Mouse (Mus musculus) heart, postnatal 4 days (tissue): ENCODE results near the gene Mitf. TPM values are rescaled to one million over a fixed set of nuclear protein-coding genes. Genes with fewer than 3 reads are reported as not detected.

Experiments used
- DNase-seq: peaks from one replicate; pipeline ENCODE4 v3.0.0; 2021
- total RNA-seq, 2 experiments: library from RNA; stranded (reverse); gene quantifications; 2 replicates each; pipeline ENCODE4 v1.2.3; 2021

Mitf gene
- total RNA-seq: 10 to 100 TPM; 43.5 to 50.1 TPM

DNA sequence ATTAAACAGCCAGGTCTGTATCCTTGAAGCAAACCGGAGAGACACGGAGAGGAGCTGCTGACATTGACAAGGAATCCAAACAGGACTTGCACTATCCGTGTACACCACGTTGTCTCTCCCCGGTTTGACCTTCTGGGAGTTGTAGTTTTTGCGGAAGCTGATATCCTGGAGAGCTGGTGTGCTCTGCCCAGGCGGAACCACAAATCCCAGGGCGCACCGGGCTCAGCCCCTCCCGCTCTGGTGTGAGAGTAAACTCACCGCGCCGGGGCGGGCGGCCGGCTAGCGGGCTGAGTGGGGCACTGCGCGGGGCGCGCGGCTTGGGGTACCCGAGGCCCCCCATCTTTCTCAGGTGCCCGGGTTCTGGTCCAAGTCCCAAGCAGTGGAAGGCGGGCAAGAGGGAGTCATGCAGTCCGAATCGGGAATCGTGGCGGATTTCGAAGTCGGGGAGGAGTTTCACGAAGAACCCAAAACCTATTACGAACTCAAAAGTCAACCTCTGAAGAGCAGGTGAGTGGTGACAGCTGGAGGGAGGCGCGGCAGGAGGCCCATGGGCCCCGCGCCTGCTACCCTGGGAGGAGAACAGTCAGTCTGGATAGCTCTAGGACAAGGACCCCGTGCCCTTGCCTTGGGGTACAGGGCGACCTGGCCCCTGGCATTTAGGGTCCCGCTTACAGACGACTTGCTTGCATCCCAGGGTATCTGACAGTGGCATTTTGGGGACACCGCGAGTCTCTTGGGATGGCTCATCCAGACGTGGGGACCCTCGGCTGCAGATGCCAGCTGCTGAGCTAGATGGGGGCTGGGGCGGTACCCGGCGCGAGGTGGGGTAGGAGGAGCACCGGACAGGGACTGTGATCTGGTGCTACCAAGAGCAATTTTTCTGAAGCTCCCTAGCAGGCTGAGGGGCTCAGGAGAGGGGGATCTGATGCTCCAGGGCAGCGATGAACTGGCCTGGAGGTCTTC is at the start of gene Mitf:
Mitf (plus strand) TSS at position 272 of the 963 bp plus-strand sequence.
- DNase-seq: peak; percentile 92

GRCm38 (mm10) chr6:97757361-97757760 is 49.5 kb upstream of the Mitf start:
- no peak for DNase-seq

- DNase-seq: no peak
Measured at GRCm38 (mm10) chr6:97758884-97759283, 48.0 kb upstream of the Mitf start.

GRCm38 (mm10) chr6:97759301-97759700 is 47.6 kb upstream of the Mitf start:
- DNase-seq: peak; percentile 73

DNA sequence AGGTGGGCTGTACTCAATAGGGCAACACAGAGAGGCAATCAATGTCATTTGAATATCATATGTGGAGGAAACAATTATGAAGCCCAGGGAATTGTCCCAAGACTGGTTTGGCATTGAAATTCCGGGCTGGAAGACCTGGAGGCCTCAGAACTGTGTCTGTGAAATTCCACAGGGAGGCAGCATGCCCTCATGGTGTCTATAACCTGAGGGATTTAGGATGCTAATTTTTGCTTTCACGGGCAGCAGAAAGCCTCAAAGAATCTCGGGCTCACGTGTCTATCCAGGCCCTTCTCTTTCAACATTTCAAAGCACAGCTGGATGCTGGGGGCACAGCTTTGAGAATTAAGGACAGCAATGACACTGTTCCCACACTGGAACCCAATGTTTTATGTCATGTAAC is 45.5 kb upstream of the Mitf start:
- DNase-seq: peak; percentile 42

GRCm38 (mm10) chr6:97763970-97764369 is 42.9 kb upstream of the Mitf start:
- DNase-seq: no peak

- no peak for DNase-seq
Measured at GRCm38 (mm10) chr6:97767836-97768235, 39.0 kb upstream of the Mitf start.

- no peak for DNase-seq
Measured at GRCm38 (mm10) chr6:97769549-97769948, 37.3 kb upstream of the Mitf start.

- no peak for DNase-seq
Measured at GRCm38 (mm10) chr6:97781316-97781715, 25.5 kb upstream of the Mitf start.

GRCm38 (mm10) chr6:97782291-97782690 is 24.6 kb upstream of the Mitf start:
- no peak for DNase-seq

DNA sequence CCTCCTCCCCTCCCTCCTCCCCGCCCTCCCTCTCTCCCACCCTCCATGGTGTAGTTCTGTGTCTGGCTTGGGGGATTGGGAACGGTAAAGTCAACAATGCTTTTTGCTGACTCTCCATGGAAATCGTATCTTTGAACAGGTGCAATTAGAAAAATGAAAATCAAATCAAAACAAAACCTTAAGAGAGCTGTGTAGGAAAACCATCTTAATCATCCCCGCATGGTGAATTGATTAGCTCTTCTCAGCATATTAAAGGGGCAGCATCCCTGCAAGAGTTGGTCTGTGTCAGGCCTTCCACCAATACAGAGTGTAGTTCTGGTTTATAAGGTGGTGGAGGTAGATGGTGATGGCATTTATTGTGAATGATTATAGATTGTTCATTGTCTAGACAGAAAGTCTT is 20.0 kb upstream of the Mitf start:
- no peak for DNase-seq

- no peak for DNase-seq
Measured at GRCm38 (mm10) chr6:97788361-97788974, 18.4 kb upstream of the Mitf start.

GRCm38 (mm10) chr6:97789700-97790099 is 17.2 kb upstream of the Mitf start:
- DNase-seq: no peak

GRCm38 (mm10) chr6:97792104-97792503 is 14.7 kb upstream of the Mitf start:
- no peak for DNase-seq

DNA sequence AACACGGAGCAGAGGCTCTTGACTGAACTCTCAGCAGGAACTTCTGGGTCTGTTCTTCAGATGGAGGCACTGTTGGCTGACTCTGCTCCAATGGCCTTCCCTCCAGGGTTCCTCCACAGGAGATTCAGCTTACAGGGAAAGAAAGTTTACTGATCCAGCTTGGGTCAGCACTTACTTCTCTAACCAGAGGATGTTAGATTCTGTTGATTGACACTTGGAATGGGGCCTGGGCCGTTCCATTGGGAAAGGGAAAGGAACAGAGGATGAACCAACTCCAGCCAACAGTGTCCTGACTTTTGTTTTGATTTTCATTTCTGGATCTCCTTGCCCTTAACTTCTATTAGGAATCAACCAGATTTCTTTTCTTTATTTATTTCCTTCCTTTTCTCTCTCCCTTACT is 11.7 kb upstream of the Mitf start:
- no peak for DNase-seq

GRCm38 (mm10) chr6:97800615-97801014 is 6.2 kb upstream of the Mitf start:
- DNase-seq: no peak

DNA sequence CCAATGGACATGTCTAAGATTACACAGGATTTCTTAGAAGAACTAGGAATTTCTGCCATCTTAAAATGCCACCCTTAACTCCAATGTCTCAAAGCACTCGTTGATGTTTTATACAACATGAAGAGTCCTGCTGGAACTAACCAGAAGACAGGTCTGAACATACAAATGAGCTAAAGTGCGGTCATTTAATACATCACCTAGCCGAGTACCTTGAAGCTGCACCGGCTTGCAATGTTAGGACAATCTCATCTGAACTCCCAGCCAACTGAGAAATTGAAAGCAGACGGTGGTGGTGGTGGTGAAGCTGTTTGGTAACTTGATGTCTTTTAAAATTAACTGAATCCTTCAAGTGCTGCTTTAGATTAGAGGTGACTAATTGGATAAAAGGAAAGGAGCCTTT is 801 bp upstream of the Mitf start:
- no peak for DNase-seq

GRCm38 (mm10) chr6:97814191-97814590 is 7.3 kb downstream of the Mitf start:
- no peak for DNase-seq

DNA sequence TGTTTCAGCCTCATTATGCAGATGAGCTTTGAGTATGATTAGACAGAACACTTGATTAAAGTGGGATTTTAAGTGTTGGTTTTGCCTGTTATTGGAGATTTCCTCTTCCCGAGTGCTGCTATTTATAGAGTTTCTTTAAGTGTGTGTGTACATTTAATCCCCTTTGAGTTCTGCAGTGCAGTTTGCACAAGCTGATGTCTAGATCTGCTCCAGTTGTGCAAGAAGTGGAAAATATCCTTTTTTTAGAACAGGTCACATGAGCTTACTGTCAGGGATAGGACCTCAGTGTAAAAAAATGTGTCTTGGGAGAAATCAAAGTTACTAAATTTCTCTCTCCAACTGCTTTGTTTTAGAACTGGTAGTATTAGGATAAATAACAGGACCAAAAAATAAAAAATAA is 8.9 kb downstream of the Mitf start:
- no peak for DNase-seq

- no peak for DNase-seq
Measured at GRCm38 (mm10) chr6:97816806-97817205, 10.0 kb downstream of the Mitf start.

- no peak for DNase-seq
Measured at GRCm38 (mm10) chr6:97818128-97818527, 11.3 kb downstream of the Mitf start.

DNA sequence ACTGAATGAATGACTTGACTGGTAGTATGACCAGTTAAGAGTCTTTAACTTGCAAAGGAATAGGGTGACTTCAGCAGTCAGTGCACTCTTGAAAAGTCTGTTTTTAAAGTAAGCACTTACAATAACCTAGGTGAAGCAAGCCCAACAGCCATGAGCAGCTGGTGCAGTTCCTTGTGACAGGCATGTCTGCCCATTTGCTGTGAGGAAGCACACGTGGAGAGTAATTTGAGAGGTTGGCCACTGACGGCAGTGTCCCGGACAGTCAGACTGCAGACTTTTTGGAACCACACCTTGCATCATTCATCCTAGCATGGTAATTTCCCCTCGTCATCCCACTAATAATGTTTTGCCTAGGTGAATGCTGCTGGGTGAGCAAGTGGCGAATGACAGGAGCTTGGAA is 12.1 kb downstream of the Mitf start:
- no peak for DNase-seq

GRCm38 (mm10) chr6:97820505-97820904 is 13.7 kb downstream of the Mitf start:
- DNase-seq: no peak

DNA sequence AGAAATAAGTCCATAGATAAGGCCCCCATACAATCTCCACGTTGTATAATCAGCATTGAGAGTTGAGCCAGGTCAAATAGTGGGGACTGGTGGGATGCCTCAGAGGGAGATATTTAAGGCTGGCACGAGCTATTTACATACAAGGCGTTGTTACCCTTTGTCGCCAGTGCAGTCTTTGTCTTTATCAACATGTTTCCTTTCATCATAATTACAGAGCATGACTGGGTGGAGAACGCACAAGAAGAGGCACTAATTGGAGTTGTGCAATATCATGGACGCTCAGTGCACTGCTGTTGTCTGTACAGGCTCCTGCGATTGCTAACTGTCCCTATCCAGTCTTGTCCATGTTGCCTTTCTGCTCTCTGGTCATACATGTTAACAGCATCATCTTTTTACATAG is 15.0 kb downstream of the Mitf start:
- no peak for DNase-seq
